Mouse (Mus musculus): ENCODE measurements around the gene Zfp322a. TPM values are rescaled to one million over a fixed set of nuclear protein-coding genes. Genes with fewer than 3 reads are reported as not detected.
"Not testable (repeated sequence)": the region's sequence is repeated elsewhere in the genome, so short reads cannot be mapped to it uniquely, and the experiment has no call there.

The Zfp322a gene
- polyA plus RNA-seq, 1 experiment from 2014 or later: 51.9 TPM

- Histone ChIP-seq H3K4me1 (no peaks in the 10 kb centered on the region; the same call in 1 of the 2 replicates), H3K9ac (0 out of 2 replicates have a peak overlapping the region, but pooled peaks have one; percentile 13), H3K4me2 (replicated peaks) (peak overlapping the region; percentile 77), H3K4me3 (peak overlapping the region; percentile 35), H3K36me3 (no peaks in the 10 kb centered on the region), H3K27ac (no peak overlapping the region), H3K9me3 (0 out of 2 replicates have a peak, but pooled peaks cover 2% of the 10 kb centered on the region), H3K27me3 (replicated peaks) (peaks cover 34% of the 10 kb centered on the region)
- ATAC-seq (ENCODE audit: low FRiP score, low read depth): no peak
- WGBS: under 1% methylated on average over 31 of the region's 31 CpGs
Observed at GRCm38 (mm10) chr13:23396246-23396703, 27.3 kb upstream of the Zfp322a start.

GRCm38 (mm10) chr13:23395301-23396245 lies 26.6 kb upstream of the Zfp322a start:
- Histone ChIP-seq H3K27ac (no peak overlapping the region), H3K27me3 (replicated peaks) (peaks cover 34% of the 10 kb centered on the region), H3K4me3 (peak overlapping the region; percentile 35), H3K36me3 (no peaks in the 10 kb centered on the region), H3K4me2 (replicated peaks) (peak overlapping the region; percentile 77), H3K4me1 (no peaks in the 10 kb centered on the region; the same call in 1 of the 2 replicates), H3K9ac (peak overlapping the region; percentile 29; the same call in 1 of the 2 replicates), H3K9me3 (no peaks in the 10 kb centered on the region)
- no peak for ATAC-seq (ENCODE audit: low FRiP score, low read depth)
- 4% methylated on average over 43 of the region's 43 CpGs for WGBS

GRCm38 (mm10) chr13:23387548-23387947 lies 18.5 kb upstream of the Zfp322a start:
- Histone ChIP-seq H3K4me2 (replicated peaks) (no peak overlapping the region), H3K4me3 (no peak overlapping the region), H3K9ac (no peak overlapping the region), H3K4me1 (no peaks in the 10 kb centered on the region), H3K36me3 (no peaks in the 10 kb centered on the region), H3K9me3 (no peaks in the 10 kb centered on the region), H3K27me3 (replicated peaks) (no peaks in the 10 kb centered on the region), H3K27ac (no peak overlapping the region)
- ATAC-seq (ENCODE audit: low FRiP score, low read depth): no peak
- WGBS: 84% methylated on average over 1 of the region's 1 CpGs

GRCm38 (mm10) chr13:23383127-23383526 lies 14.1 kb upstream of the Zfp322a start:
- no peak overlapping the region for H3K9ac ChIP-seq
- no peak overlapping the region for H3K4me2 ChIP-seq (replicated peaks)
- no peaks in the 10 kb centered on the region for H3K4me1 ChIP-seq
- ATAC-seq (ENCODE audit: low FRiP score, low read depth): no peak
- 66% methylated on average over 1 of the region's 1 CpGs for WGBS
- H3K36me3 ChIP-seq: no peaks in the 10 kb centered on the region
- no peak overlapping the region for H3K27ac ChIP-seq
- no peak overlapping the region for H3K4me3 ChIP-seq
- no peaks in the 10 kb centered on the region for H3K27me3 ChIP-seq (replicated peaks)
- H3K9me3 ChIP-seq: no peaks in the 10 kb centered on the region

GRCm38 (mm10) chr13:23372433-23372832 lies 3.4 kb upstream of the Zfp322a start:
- H3K4me1 ChIP-seq: peaks cover 12% of the 10 kb centered on the region
- H3K36me3 ChIP-seq: no peaks in the 10 kb centered on the region
- no peak for ATAC-seq (ENCODE audit: low FRiP score, low read depth)
- H3K4me2 ChIP-seq (replicated peaks): no peak overlapping the region
- no peaks in the 10 kb centered on the region for H3K9me3 ChIP-seq
- H3K27ac ChIP-seq: no peak overlapping the region
- WGBS: 79% methylated on average over 1 of the region's 1 CpGs
- H3K27me3 ChIP-seq (replicated peaks): no peaks in the 10 kb centered on the region
- no peak overlapping the region for H3K9ac ChIP-seq
- H3K4me3 ChIP-seq: no peak overlapping the region

- 0 out of 2 replicates have a peak overlapping the region, but pooled peaks have one; percentile 35 for H3K9ac ChIP-seq
- H3K27me3 ChIP-seq (replicated peaks): no peaks in the 10 kb centered on the region
- no peaks in the 10 kb centered on the region for H3K36me3 ChIP-seq
- no peak for ATAC-seq (ENCODE audit: low FRiP score, low read depth)
- H3K27ac ChIP-seq: no peak overlapping the region
- H3K9me3 ChIP-seq: no peaks in the 10 kb centered on the region
- H3K4me2 ChIP-seq (replicated peaks): peak overlapping the region; percentile 75
- 92% methylated on average over 4 of the region's 4 CpGs for WGBS
- H3K4me3 ChIP-seq: no peak overlapping the region
- H3K4me1 ChIP-seq: peaks cover 18% of the 10 kb centered on the region
Observed at GRCm38 (mm10) chr13:23370075-23370474, 1.1 kb upstream of the Zfp322a start.

GRCm38 (mm10) chr13:23369421-23369765 lies 385 bp upstream of the Zfp322a start:
- no peaks in the 10 kb centered on the region for H3K9me3 ChIP-seq
- WGBS: under 1% methylated on average over 10 of the region's 10 CpGs
- no peak; the same call in 1 of the 2 replicates for ATAC-seq (ENCODE audit: low FRiP score, low read depth)

GRCm38 (mm10) chr13:23361536-23361935 lies 7.5 kb downstream of the Zfp322a start:
- no peak overlapping the region for H3K27ac ChIP-seq
- no peak overlapping the region for H3K4me3 ChIP-seq
- peaks cover 45% of the 10 kb centered on the region for H3K36me3 ChIP-seq
- H3K4me2 ChIP-seq (replicated peaks): no peak overlapping the region
- WGBS: 95% methylated on average over 4 of the region's 4 CpGs
- no peak overlapping the region for H3K9ac ChIP-seq
- H3K9me3 ChIP-seq: no peaks in the 10 kb centered on the region
- H3K4me1 ChIP-seq: no peaks in the 10 kb centered on the region
- H3K27me3 ChIP-seq (replicated peaks): no peaks in the 10 kb centered on the region
- ATAC-seq (ENCODE audit: low FRiP score, low read depth): no peak

More at GRCm38 (mm10) chr13:23369421-23369765, 385 bp upstream of the Zfp322a start:
- H3K9ac ChIP-seq: peak overlapping the region; percentile 60
- H3K4me3 ChIP-seq: peak overlapping the region; percentile 58
- H3K27me3 ChIP-seq (replicated peaks): no peaks in the 10 kb centered on the region
- H3K27ac ChIP-seq: no peak overlapping the region
- H3K4me1 ChIP-seq: peaks cover 18% of the 10 kb centered on the region
- H3K4me2 ChIP-seq (replicated peaks): peak overlapping the region; percentile 75
- H3K36me3 ChIP-seq: no peaks in the 10 kb centered on the region; the same call in 1 of the 2 replicates

GRCm38 (mm10) chr13:23354541-23354940 lies 14.5 kb downstream of the Zfp322a start:
- H3K9me3 ChIP-seq; H3K4me3 ChIP-seq; H3K4me2 ChIP-seq (replicated peaks); H3K27ac ChIP-seq; H3K4me1 ChIP-seq; ATAC-seq (ENCODE audit: low FRiP score, low read depth); H3K27me3 ChIP-seq (replicated peaks); H3K9ac ChIP-seq: not testable (repeated sequence)
- WGBS: 92% methylated on average over 5 of the region's 5 CpGs
- peaks cover 55% of the 10 kb centered on the region for H3K36me3 ChIP-seq

GRCm38 (mm10) chr13:23317305-23317889 lies 51.6 kb downstream of the Zfp322a start:
- Histone ChIP-seq H3K27me3 (replicated peaks) (peaks cover 23% of the 10 kb centered on the region), H3K4me1 (peaks cover 7% of the 10 kb centered on the region; the same call in 1 of the 2 replicates), H3K27ac (no peak overlapping the region), H3K36me3 (no peaks in the 10 kb centered on the region), H3K9me3 (no peaks in the 10 kb centered on the region), H3K4me2 (replicated peaks) (no peak overlapping the region), H3K4me3 (no peak overlapping the region), H3K9ac (no peak overlapping the region)
- ATAC-seq (ENCODE audit: low FRiP score, low read depth): no peak
- 5% methylated on average over 18 of the region's 18 CpGs for WGBS

- peak overlapping the region; percentile 73 for H3K4me2 ChIP-seq (replicated peaks)
- peaks cover 57% of the 10 kb centered on the region for H3K27me3 ChIP-seq (replicated peaks)
- H3K4me3 ChIP-seq: peak overlapping the region; percentile 36
- H3K4me1 ChIP-seq: peaks cover 17% of the 10 kb centered on the region; the same call in 1 of the 2 replicates
- WGBS: 1% methylated on average over 42 of the region's 42 CpGs
- H3K36me3 ChIP-seq: no peaks in the 10 kb centered on the region
- peak overlapping the region; percentile 29; the same call in 1 of the 2 replicates for H3K9ac ChIP-seq
- no peaks in the 10 kb centered on the region for H3K9me3 ChIP-seq
- ATAC-seq (ENCODE audit: low FRiP score, low read depth): peak; percentile 22; the same call in 1 of the 2 replicates
- no peak overlapping the region for H3K27ac ChIP-seq
Observed at GRCm38 (mm10) chr13:23312909-23313669, 55.9 kb downstream of the Zfp322a start.
